Mouse (Mus musculus) brain, adult 10 weeks (tissue): Measurements from ENCODE around the gene 7420426K07Rik. TPM values are rescaled to one million over a fixed set of nuclear protein-coding genes. Genes with fewer than 3 reads are reported as not detected.

ENCODE experiments used
- polyA plus RNA-seq: library from polyadenylated mRNA; stranded (reverse); fragments of 350-450 nt; fragmentation: Illumina TruSeq; extraction: RNeasy Lipid Tissue Mini Kit (QIAGEN cat#74804); gene quantifications from one replicate; pipeline ENCODE4 v1.2.3, GENCODE M21; 2015; ENCODE audit warnings: low read depth, low replicate concordance

7420426K07Rik gene
- not detected for polyA plus RNA-seq

GRCm38 (mm10) chr9:98902819-98903218, at the start of gene 7420426K07Rik:
Gene 7420426K07Rik (plus strand): TSS chr9:98903119.

DNA sequence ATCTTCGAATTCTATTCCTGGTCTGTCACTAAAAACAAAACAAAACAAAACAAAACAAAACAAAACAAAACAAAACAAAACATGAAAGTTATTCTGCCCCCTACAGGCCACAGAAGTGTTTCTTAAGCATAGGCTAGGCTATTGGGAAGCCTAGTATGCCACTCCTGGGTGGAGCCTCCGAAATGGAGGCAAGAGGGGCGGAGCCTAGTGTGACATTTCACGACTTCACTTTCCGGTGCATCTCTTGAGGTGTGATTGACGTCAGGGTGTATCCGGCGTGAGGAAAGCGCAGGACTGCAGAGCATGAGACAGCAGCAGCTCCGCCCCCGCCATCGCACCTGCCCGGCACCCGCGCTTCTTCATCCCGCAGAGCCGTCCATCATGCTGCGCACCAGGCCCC, 46.7 kb upstream of the 7420426K07Rik start, which contains the start of gene Prr23a2:
Gene Prr23a2 (plus strand): TSS at position 285 of the 400 bp plus-strand sequence.

DNA sequence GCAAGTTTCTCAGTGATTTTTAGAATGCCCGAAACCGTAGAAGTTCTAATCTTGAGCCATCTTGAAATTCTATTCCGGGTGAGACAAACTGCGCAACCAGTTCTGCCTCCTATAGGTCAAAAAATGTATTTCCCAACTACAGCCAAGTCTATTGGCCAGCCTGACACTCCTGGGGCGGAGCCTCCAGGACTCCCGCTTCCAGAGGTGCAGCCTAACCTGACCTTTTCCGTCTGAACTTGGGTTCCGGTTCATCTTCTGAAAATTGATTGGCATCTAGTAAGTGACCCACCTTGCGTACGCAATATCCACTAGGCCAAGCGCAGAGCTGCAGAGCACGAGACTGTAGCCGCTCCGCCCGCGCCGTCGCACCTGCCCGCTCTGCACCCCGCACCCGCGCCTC, 38.3 kb upstream of the 7420426K07Rik start, which contains the start of gene Prr23a3:
Gene Prr23a3 (plus strand): TSS at position 197 of the 400 bp plus-strand sequence.

Other genes with a start within 250 kb of the 7420426K07Rik start
- gene Prr23a1, start 60.6 kb upstream of the 7420426K07Rik start, polyA plus RNA-seq: not detected
- not detected for gene Prr23a2, start 46.6 kb upstream of the 7420426K07Rik start, polyA plus RNA-seq
- gene Prr23a3, start 38.4 kb upstream of the 7420426K07Rik start, polyA plus RNA-seq: not detected
- 0.57 TPM for gene Foxl2, start 52.2 kb downstream of the 7420426K07Rik start, polyA plus RNA-seq
- 43.7 TPM for gene Faim, start 83.3 kb downstream of the 7420426K07Rik start, polyA plus RNA-seq
- not detected for gene Gm1123, start 132.6 kb downstream of the 7420426K07Rik start, polyA plus RNA-seq
- 14.6 TPM for gene Pik3cb, start 237.5 kb downstream of the 7420426K07Rik start, polyA plus RNA-seq